ENCODE assay signal across 8 mouse cellular contexts in genomic region chr19:6995255-6995991, GRCm38 (mm10). TPM values are rescaled to one million over a fixed set of nuclear protein-coding genes. Genes with fewer than 3 reads are reported as not detected.
DNase-seq lines count a peak whose midpoint lies in the region; ATAC-seq lines count a peak whose summit lies in the region.

No protein-coding gene starts in this region.

- no peak overlapping the region for H3K27ac ChIP-seq in forebrain, embryonic 14.5 days (ENCODE audit: low read depth, low read length)
- no peak overlapping the region for H3K27ac ChIP-seq in liver, embryonic 11.5 days (ENCODE audit: low read depth, low read length)

- no peaks in the 10 kb centered on the region for H3K27me3 ChIP-seq in forebrain, embryonic 14.5 days (replicated peaks; ENCODE audit: control insufficient read depth, insufficient read depth, low read length)
- H3K27me3 ChIP-seq in liver, embryonic 11.5 days (replicated peaks; ENCODE audit: control insufficient read depth, insufficient read depth, low read length), result no peaks in the 10 kb centered on the region

- peak overlapping the region; percentile 86 for H3K4me2 ChIP-seq in forebrain, embryonic 14.5 days (ENCODE audit: low read length)
- H3K4me2 ChIP-seq in liver, embryonic 11.5 days, result peak overlapping the region; percentile 90

- peak; percentile 13 for DNase-seq in layer of hippocampus, adult 9-11 months
- DNase-seq in layer of hippocampus, postnatal 25 days (ENCODE audit: extremely low spot score in 1 of 2, low spot score in 1 of 2), result no peak
- peak; percentile 24 to 50 for DNase-seq in adrenal gland, postnatal 36 days
- DNase-seq in forebrain, embryonic 14.5 days (ENCODE audit: low spot score), result no peak
- DNase-seq in liver, embryonic 11.5 days (ENCODE audit: low spot score), result no peak
- DNase-seq in B cell, adult 2 months, result no peak
- no peak for DNase-seq in testis, postnatal 14 days (ENCODE audit: low spot score)
- DNase-seq in urinary bladder, postnatal 10 days (ENCODE audit: low spot score), result no peak

- no peaks in the 10 kb centered on the region for H3K9me3 ChIP-seq in forebrain, embryonic 14.5 days (replicated peaks; ENCODE audit: control insufficient read depth, low read length)
- no peaks in the 10 kb centered on the region for H3K9me3 ChIP-seq in liver, embryonic 11.5 days (ENCODE audit: control insufficient read depth, low read length)

- 54% methylated on average over 20 of the region's 21 CpGs for WGBS in forebrain, embryonic 14.5 days
- 42% methylated on average over 21 of the region's 21 CpGs for WGBS in liver, embryonic 11.5 days

- H3K4me1 ChIP-seq in forebrain, embryonic 14.5 days (ENCODE audit: control insufficient read depth, insufficient read depth, low read length), result peaks cover 24% of the 10 kb centered on the region
- H3K4me1 ChIP-seq in liver, embryonic 11.5 days (replicated peaks; ENCODE audit: control insufficient read depth, insufficient read depth, low read length), result peaks cover 31% of the 10 kb centered on the region

- H3K36me3 ChIP-seq in forebrain, embryonic 14.5 days (ENCODE audit: control insufficient read depth, insufficient read depth, low read length), result peaks cover 15% of the 10 kb centered on the region
- H3K36me3 ChIP-seq in liver, embryonic 11.5 days (ENCODE audit: control insufficient read depth, insufficient read depth, low read length), result peaks cover 21% of the 10 kb centered on the region

- H3K9ac ChIP-seq in forebrain, embryonic 14.5 days (ENCODE audit: low read length), result peak overlapping the region; percentile 75
- H3K9ac ChIP-seq in liver, embryonic 11.5 days (ENCODE audit: low read depth, low read length), result peak overlapping the region; percentile 71

- H3K4me3 ChIP-seq in forebrain, embryonic 14.5 days (ENCODE audit: low read depth, low read length), result peak overlapping the region; percentile 57
- H3K4me3 ChIP-seq in liver, embryonic 11.5 days (ENCODE audit: low read depth, low read length), result peak overlapping the region; percentile 64

- no peak for ATAC-seq in forebrain, embryonic 14.5 days
- ATAC-seq in liver, embryonic 11.5 days (replicated peaks; ENCODE audit: low FRiP score), result no peak

RNA-seq across cellular contexts. Expression of gene Nudt22, which starts 0.5 kb away (rescaled TPM):
- total RNA-seq in layer of hippocampus, postnatal 25 days (2021), result 10 to 100 TPM; 13.5 to 14.9 TPM
- 10 to 100 TPM; 39.0 to 42.4 TPM for total RNA-seq in adrenal gland, postnatal 36 days (2021)
- 18.8 and 21.2 TPM in 2 replicates for polyA plus RNA-seq in forebrain, embryonic 14.5 days (2014; fragmentation: Nextera tagmentation; extraction: Ambion mirVana)
- polyA plus RNA-seq in liver, embryonic 11.5 days (2014; fragmentation: Nextera tagmentation; extraction: Ambion mirVana), result 15.9 and 16.9 TPM in 2 replicates

RNA-seq across cellular contexts. Expression of gene Trpt1, which starts 0.5 kb away (rescaled TPM):
- 10 to 100 TPM; 16.1 to 18.8 TPM for total RNA-seq in layer of hippocampus, postnatal 25 days (2021)
- total RNA-seq in adrenal gland, postnatal 36 days (2021), result 10 to 100 TPM in 1 of 2 experiments, 1 to 10 TPM in 1; 8.2 to 16.8 TPM
- polyA plus RNA-seq in forebrain, embryonic 14.5 days (2014; fragmentation: Nextera tagmentation; extraction: Ambion mirVana), result 14.4 and 15.2 TPM in 2 replicates
- polyA plus RNA-seq in liver, embryonic 11.5 days (2014; fragmentation: Nextera tagmentation; extraction: Ambion mirVana), result 3.9 and 4.9 TPM in 2 replicates

RNA-seq across cellular contexts. Expression of gene Dnajc4, which starts 3.1 kb away (rescaled TPM):
- 10 to 100 TPM; 21.9 to 23.5 TPM for total RNA-seq in layer of hippocampus, postnatal 25 days (2021)
- total RNA-seq in adrenal gland, postnatal 36 days (2021), result 10 to 100 TPM; 38.5 to 46.1 TPM
- 22.5 and 25.2 TPM in 2 replicates for polyA plus RNA-seq in forebrain, embryonic 14.5 days (2014; fragmentation: Nextera tagmentation; extraction: Ambion mirVana)
- 14.0 and 14.7 TPM in 2 replicates for polyA plus RNA-seq in liver, embryonic 11.5 days (2014; fragmentation: Nextera tagmentation; extraction: Ambion mirVana)

RNA-seq across cellular contexts. Expression of gene Vegfb, which starts 8.0 kb away (rescaled TPM):
- 10 to 100 TPM; 83.2 to 85.2 TPM for total RNA-seq in layer of hippocampus, postnatal 25 days (2021)
- 10 to 100 TPM; 92.0 to 95.7 TPM for total RNA-seq in adrenal gland, postnatal 36 days (2021)
- polyA plus RNA-seq in forebrain, embryonic 14.5 days (2014; fragmentation: Nextera tagmentation; extraction: Ambion mirVana), result 24.5 and 28.4 TPM in 2 replicates
- 24.3 and 28.8 TPM in 2 replicates for polyA plus RNA-seq in liver, embryonic 11.5 days (2014; fragmentation: Nextera tagmentation; extraction: Ambion mirVana)

RNA-seq across cellular contexts. Expression of gene Fkbp2, which starts 15.1 kb away (rescaled TPM):
- total RNA-seq in layer of hippocampus, postnatal 25 days (2021), result 10 to 100 TPM; 88.6 to 93.9 TPM
- 100 to 1,000 TPM in 1 of 2 experiments, 10 to 100 TPM in 1; 93.3 to 103 TPM for total RNA-seq in adrenal gland, postnatal 36 days (2021)
- polyA plus RNA-seq in forebrain, embryonic 14.5 days (2014; fragmentation: Nextera tagmentation; extraction: Ambion mirVana), result 80.1 and 80.4 TPM in 2 replicates
- 111 and 124 TPM in 2 replicates for polyA plus RNA-seq in liver, embryonic 11.5 days (2014; fragmentation: Nextera tagmentation; extraction: Ambion mirVana)

Comparison
In these comparisons a context has a peak if more than half of its experiments do, and no peak if none do; other contexts are left out.
1. DNase-seq: peak in layer of hippocampus, adult 9-11 months (single experiment) and adrenal gland, postnatal 36 days (2 of 2); none in layer of hippocampus, postnatal 25 days (0 of 2), forebrain, embryonic 14.5 days (single experiment), liver, embryonic 11.5 days (single experiment), B cell, adult 2 months (0 of 2), testis, postnatal 14 days (single experiment) and urinary bladder, postnatal 10 days (single experiment).